Mouse (Mus musculus) bone marrow, adult 2 months (tissue): ENCODE results near the gene Gm9857.

ENCODE experiments used
- CTCF ChIP-seq: fragments of 200-500 bp; IDR thresholded peaks from 2 replicates; pipeline ENCODE4 v1.5.1; 2011; ENCODE audit warnings: low read length, control low read depth; ENCODE audit not compliant: control insufficient read depth, insufficient read depth
- POLR2A ChIP-seq: fragments of 200-500 bp; IDR thresholded peaks from 2 replicates; pipeline ENCODE4 v1.6.1; 2011; ENCODE audit warnings: low read depth, mild to moderate bottlenecking, control low read depth, low read length, borderline replicate concordance; ENCODE audit not compliant: control insufficient read depth

GRCm38 (mm10) chr3:108892080-108892479 lies 48.2 kb downstream of the Gm9857 start:
- TF ChIP-seq CTCF, result no peak
- no peak for TF ChIP-seq POLR2A
